Mouse (Mus musculus): Measurements from ENCODE around the gene Fkbp5. TPM values are rescaled to one million over a fixed set of nuclear protein-coding genes. Genes with fewer than 3 reads are reported as not detected.

Gene Fkbp5
- polyA plus RNA-seq (2012; rRNA removed; ENCODE audit: low replicate concordance): 8.1 and 15.4 TPM in 2 replicates

DNA sequence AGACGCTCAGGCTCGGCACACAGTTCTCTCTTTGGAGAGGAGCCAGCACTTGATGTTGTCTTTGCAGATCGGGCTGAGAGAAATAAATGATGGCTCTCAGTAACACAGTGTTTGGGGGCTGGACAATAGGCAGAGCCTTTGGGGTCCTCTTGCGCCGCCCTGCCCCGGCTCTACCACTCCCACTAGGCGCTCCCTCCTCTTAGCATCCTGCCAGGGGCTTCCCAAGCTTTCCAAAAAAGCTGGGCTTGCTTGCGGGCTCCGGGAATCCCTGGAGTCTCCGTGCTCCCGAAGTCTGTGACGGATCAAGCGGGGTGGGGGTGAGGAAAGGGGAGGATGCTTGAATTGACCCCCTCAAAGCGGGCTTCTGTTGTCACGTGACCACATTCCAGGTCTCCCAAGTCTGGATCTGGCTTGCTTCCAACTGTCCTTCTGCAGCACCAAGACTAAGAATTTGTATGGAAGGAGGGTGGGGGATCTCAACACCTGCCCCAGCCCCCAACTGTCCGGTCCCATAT is at the start of gene Fkbp5:
Gene Fkbp5, minus strand, starts transcription at position 87 of the 515 bp plus-strand sequence.

DNA sequence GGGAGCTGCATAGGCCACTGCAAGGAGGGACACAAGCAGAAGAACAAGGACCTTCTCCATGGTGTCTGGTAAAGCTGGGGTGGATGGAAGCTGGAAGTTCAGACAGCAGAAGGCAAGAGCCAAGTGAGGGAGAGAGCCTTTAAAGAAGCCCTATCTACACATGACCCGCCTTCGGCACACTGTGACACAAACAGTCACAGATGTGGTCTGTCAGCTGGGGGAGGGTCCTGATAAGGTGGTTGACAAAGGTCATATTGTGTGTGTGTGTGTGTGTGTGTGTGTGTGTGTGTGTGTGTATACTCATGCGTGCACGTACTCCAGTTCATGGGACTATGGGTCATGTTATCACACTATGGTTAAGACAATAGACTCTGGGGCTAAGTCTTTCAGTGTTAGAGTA is 43.3 kb upstream of the Fkbp5 start, which contains the start of gene Clps:
Gene Clps, minus strand, starts transcription at position 169 of the 400 bp plus-strand sequence.

DNA sequence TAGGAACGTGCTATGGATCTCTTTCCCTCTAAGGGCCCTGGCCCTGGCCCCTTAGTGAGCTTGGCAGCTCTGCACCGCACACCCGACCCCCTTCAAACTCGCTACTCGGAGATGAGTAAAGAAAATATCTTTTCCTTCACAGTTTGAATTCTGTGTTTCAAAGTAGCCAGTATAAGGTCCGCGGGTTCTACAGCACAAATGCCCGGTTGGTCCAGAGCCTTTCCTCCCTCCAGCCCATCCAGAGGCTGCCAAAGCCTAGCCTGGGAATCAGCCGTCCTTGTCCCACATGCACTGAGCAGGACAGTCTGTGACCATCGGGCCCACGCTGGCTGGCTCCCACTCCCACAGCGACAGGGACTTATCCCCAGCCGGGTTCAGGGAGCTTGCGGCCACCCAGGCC is 31.8 kb upstream of the Fkbp5 start, which contains the start of gene Clpsl2:
Gene Clpsl2, plus strand, starts transcription at position 301 of the 400 bp plus-strand sequence.

DNA sequence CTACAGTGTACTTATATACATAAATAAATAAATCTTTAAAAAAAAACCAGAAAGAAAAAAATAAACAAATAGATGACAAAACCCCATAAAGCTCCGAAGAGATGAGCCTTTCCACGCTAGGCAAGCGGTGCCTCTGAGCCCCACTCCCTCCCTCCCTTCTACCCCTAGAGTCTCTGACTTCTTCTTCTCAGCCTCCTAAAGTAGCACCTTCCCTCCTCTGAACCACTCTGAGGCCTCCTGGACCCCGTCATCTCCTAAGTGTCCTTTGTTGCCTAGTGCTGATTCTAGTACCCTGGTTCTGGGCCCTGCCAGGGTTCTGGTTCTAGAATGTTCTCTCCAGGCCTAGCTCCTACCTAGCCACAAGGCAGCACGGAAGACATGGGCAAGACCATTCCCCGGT is 13.2 kb upstream of the Fkbp5 start, which contains the start of gene Armc12:
Gene Armc12, plus strand, starts transcription at position 301 of the 400 bp plus-strand sequence.

DNA sequence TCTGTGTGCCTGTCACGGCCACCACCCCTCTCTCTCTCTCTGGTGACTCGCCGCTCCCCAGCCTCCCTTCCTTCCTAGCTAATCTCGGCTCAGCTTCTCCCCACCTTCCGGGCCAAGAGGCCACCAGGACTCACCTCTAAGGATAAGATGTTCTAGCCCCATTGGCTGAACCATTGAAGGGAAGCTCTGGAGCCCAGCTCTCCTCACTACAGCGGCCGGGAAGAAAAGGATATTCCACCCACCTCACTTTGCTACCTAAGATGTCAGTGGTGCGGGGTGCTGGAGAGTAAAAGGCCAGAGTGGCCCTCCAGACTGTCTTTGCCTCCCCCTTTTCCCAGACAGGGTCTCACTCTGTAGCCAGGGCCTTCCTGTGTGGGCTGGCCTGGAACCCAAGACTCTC is 152.2 kb downstream of the Fkbp5 start, which contains the start of gene Tulp1:
Gene Tulp1, minus strand, starts transcription at position 101 of the 400 bp plus-strand sequence.

DNA sequence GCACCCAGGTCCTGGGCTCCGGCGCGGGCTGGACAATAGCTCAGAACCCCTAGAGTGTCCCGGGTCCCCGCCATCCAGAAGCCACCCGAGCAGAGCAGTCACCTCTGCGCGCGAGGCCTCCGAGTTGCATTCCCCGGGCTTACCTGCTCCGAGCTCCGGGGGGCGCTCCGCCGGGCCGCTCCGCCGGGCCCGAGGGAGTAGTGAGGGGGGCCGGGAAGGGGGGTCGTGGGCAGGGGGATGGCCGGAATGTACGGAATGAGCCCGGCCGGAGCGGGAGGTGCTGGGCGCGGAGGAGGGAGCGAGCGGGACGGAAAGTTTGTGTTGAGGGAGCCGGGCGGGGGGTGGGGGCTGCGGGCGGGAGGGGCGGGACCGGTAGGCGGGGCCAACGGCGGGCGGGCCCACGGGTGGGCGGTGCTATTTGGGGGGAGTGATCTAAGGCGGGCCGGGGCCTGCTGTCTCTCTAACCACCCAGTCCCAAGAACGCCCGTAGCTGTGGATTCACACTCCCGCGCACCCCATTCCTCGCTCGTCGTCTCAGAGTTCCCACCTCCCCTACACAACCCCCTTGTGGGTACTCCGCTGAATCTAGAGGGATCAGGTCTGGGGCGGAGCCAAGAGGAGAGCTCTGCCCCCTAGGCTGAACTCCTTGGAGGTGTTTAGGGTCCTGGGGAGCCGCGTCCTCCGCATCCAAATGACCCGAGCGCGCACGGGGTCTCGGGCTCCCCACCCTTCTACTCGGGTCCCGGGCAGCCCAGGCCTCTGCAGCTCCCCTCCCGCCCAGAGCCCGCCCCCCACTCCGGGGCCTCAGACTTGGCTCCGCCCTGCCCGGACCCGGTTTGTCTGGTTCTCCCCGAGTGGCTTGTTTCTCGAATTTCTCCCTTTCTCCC is 166.6 kb downstream of the Fkbp5 start, which contains the start of gene Tead3:
Gene Tead3, minus strand, starts transcription at position 352 of the 887 bp plus-strand sequence.

Other genes starting within 250 kb of the Fkbp5 start
- 10.3 and 22.8 TPM in 2 replicates for gene Fance, start 204.0 kb downstream of the Fkbp5 start, polyA plus RNA-seq (2012; rRNA removed; ENCODE audit: low replicate concordance)
- gene Rpl10a, start 189.1 kb downstream of the Fkbp5 start, polyA plus RNA-seq (2012; rRNA removed; ENCODE audit: low replicate concordance): 1,149 and 3,794 TPM in 2 replicates
- gene Tead3, start 166.7 kb downstream of the Fkbp5 start, polyA plus RNA-seq (2012; rRNA removed; ENCODE audit: low replicate concordance): 8.7 and 47.1 TPM in 2 replicates
- 1.4 and 4.7 TPM in 2 replicates for gene Tulp1, start 152.3 kb downstream of the Fkbp5 start, polyA plus RNA-seq (2012; rRNA removed; ENCODE audit: low replicate concordance)
- gene Armc12, start 13.3 kb upstream of the Fkbp5 start, polyA plus RNA-seq (2012; rRNA removed; ENCODE audit: low replicate concordance): not detected in 2 replicates
- 0.30 and 1.6 TPM in 2 replicates for gene Clpsl2, start 31.9 kb upstream of the Fkbp5 start, polyA plus RNA-seq (2012; rRNA removed; ENCODE audit: low replicate concordance)
- gene Clps, start 43.2 kb upstream of the Fkbp5 start, polyA plus RNA-seq (2012; rRNA removed; ENCODE audit: low replicate concordance): 0.79 and 0.90 TPM in 2 replicates
- gene Lhfpl5, start 58.1 kb upstream of the Fkbp5 start, polyA plus RNA-seq (2012; rRNA removed; ENCODE audit: low replicate concordance): not detected in 2 replicates
- gene Srpk1, start 105.2 kb upstream of the Fkbp5 start, polyA plus RNA-seq (2012; rRNA removed; ENCODE audit: low replicate concordance): 23.1 and 39.4 TPM in 2 replicates
- gene Slc26a8, start 172.7 kb upstream of the Fkbp5 start, polyA plus RNA-seq (2012; rRNA removed; ENCODE audit: low replicate concordance): 1.3 and 2.5 TPM in 2 replicates
- 86.8 and 107 TPM in 2 replicates for gene Mapk14, start 173.8 kb upstream of the Fkbp5 start, polyA plus RNA-seq (2012; rRNA removed; ENCODE audit: low replicate concordance)
- gene AC170998.1, start 208.6 kb upstream of the Fkbp5 start, polyA plus RNA-seq (2012; rRNA removed; ENCODE audit: low replicate concordance): 0.62 and 1.0 TPM in 2 replicates